Mouse (Mus musculus) lung, embryonic 15.5 days (tissue): Measurements from ENCODE around the gene 1700001F09Rik. TPM values are rescaled to one million over a fixed set of nuclear protein-coding genes. Genes with fewer than 3 reads are reported as not detected.
"Not testable (repeated sequence)": the region's sequence is repeated elsewhere in the genome, so short reads cannot be mapped to it uniquely, and the experiment has no call there.

Experiments
- ATAC-seq: fragments of 200-750 bp; cut with Nextera tagmentation; 2 replicates; pipeline ENCODE4 v1.8.0; 2017; ENCODE audit warnings: moderate number of reproducible peaks, borderline replicate concordance; ENCODE audit not compliant: low FRiP score, low TSS enrichment; ENCODE audit errors: extremely low read depth
- H3K27ac ChIP-seq: fragments of 300-500 bp; sonication (generic); 2 replicates; pipeline ENCODE4 v1.5.1; 2015; ENCODE audit warnings: moderate library complexity, mild to moderate bottlenecking, inconsistent platforms
- H3K27me3 ChIP-seq: fragments of 300-500 bp; sonication (generic); 2 replicates; pipeline ENCODE4 v1.6.1; 2015; ENCODE audit warnings: inconsistent platforms
- H3K36me3 ChIP-seq: fragments of 300-500 bp; sonication (generic); 2 replicates; pipeline ENCODE4 v1.6.1; 2015; ENCODE audit warnings: inconsistent platforms
- H3K4me1 ChIP-seq: fragments of 300-500 bp; sonication (generic); 2 replicates; pipeline ENCODE4 v1.6.1; 2015; ENCODE audit warnings: inconsistent platforms
- H3K4me2 ChIP-seq: fragments of 300-500 bp; sonication (generic); 2 replicates; pipeline ENCODE4 v1.6.1; 2015; ENCODE audit warnings: inconsistent platforms, mild to moderate bottlenecking, moderate library complexity
- H3K4me3 ChIP-seq: fragments of 300-500 bp; sonication (generic); 2 replicates; pipeline ENCODE4 v1.5.1; 2015; ENCODE audit warnings: mild to moderate bottlenecking, inconsistent platforms
- H3K9ac ChIP-seq: fragments of 300-500 bp; sonication (generic); 2 replicates; pipeline ENCODE4 v1.6.1; 2015; ENCODE audit warnings: inconsistent platforms
- H3K9me3 ChIP-seq: fragments of 300-500 bp; sonication (generic); 2 replicates; pipeline ENCODE4 v1.6.1; 2016; ENCODE audit warnings: inconsistent platforms
- WGBS: fragments of 180-500 bp; shearing (Covaris S2); methylation state at CpG from one replicate; pipeline ENCODE4 v1.1.7; 2015; 5-methylcytosine and 5-hydroxymethylcytosine counted together
- polyA plus RNA-seq: library from polyadenylated mRNA; unstranded; fragments of >200 nt; fragmentation: Nextera tagmentation; extraction: Ambion mirVana; gene quantifications from 2 replicates; pipeline ENCODE4 v1.2.1, GENCODE M21; 2015

1700001F09Rik gene
- not detected in 2 replicates for polyA plus RNA-seq

GRCm38 (mm10) chr14:43347711-43348110, at the start of gene 1700001F09Rik:
TSS of gene 1700001F09Rik (minus strand) at chr14:43347811.
- ATAC-seq, H3K9me3 ChIP-seq, H3K4me1 ChIP-seq, H3K27me3 ChIP-seq, H3K4me2 ChIP-seq, H3K36me3 ChIP-seq, H3K9ac ChIP-seq, H3K4me3 ChIP-seq, H3K27ac ChIP-seq: not testable (repeated sequence)

GRCm38 (mm10) chr14:43361713-43362112, 14.1 kb upstream of the 1700001F09Rik start:
- 78% methylated on average over 11 of the region's 11 CpGs for WGBS
- not testable (repeated sequence) for H3K27me3 ChIP-seq, H3K27ac ChIP-seq, H3K4me3 ChIP-seq, H3K4me1 ChIP-seq, H3K4me2 ChIP-seq, H3K9me3 ChIP-seq, ATAC-seq, H3K36me3 ChIP-seq, H3K9ac ChIP-seq

- not testable (repeated sequence) for H3K4me3 ChIP-seq, ATAC-seq, H3K27ac ChIP-seq, H3K36me3 ChIP-seq, H3K4me2 ChIP-seq, H3K9me3 ChIP-seq, H3K9ac ChIP-seq, H3K4me1 ChIP-seq, H3K27me3 ChIP-seq
- WGBS, result 60% methylated on average over 1 of the region's 1 CpGs
Observed at GRCm38 (mm10) chr14:43359246-43359645, 11.6 kb upstream of the 1700001F09Rik start.

GRCm38 (mm10) chr14:43357496-43357895, 9.9 kb upstream of the 1700001F09Rik start:
- not testable (repeated sequence) for H3K4me2 ChIP-seq, H3K4me3 ChIP-seq, ATAC-seq, H3K9me3 ChIP-seq, H3K4me1 ChIP-seq, H3K27ac ChIP-seq, H3K36me3 ChIP-seq, H3K9ac ChIP-seq, H3K27me3 ChIP-seq

- H3K9ac ChIP-seq, H3K27ac ChIP-seq, H3K4me1 ChIP-seq, ATAC-seq, H3K4me2 ChIP-seq, H3K9me3 ChIP-seq, H3K27me3 ChIP-seq, H3K36me3 ChIP-seq, H3K4me3 ChIP-seq: not testable (repeated sequence)
- 84% methylated on average over 2 of the region's 2 CpGs for WGBS
Observed at GRCm38 (mm10) chr14:43352944-43353343, 5.3 kb upstream of the 1700001F09Rik start.

- H3K27ac ChIP-seq, H3K4me2 ChIP-seq, H3K9ac ChIP-seq, ATAC-seq, H3K4me1 ChIP-seq, H3K36me3 ChIP-seq, H3K4me3 ChIP-seq, H3K27me3 ChIP-seq, H3K9me3 ChIP-seq: not testable (repeated sequence)
- WGBS, result 59% methylated on average over 1 of the region's 1 CpGs
Observed at GRCm38 (mm10) chr14:43337646-43338045, 10.0 kb downstream of the 1700001F09Rik start.

- H3K36me3 ChIP-seq, H3K4me1 ChIP-seq, ATAC-seq, H3K27ac ChIP-seq, H3K9me3 ChIP-seq, H3K4me2 ChIP-seq, H3K27me3 ChIP-seq, H3K9ac ChIP-seq, H3K4me3 ChIP-seq: not testable (repeated sequence)
- WGBS, result 91% methylated on average over 11 of the region's 11 CpGs
Observed at GRCm38 (mm10) chr14:43331362-43331880, 16.2 kb downstream of the 1700001F09Rik start.

GRCm38 (mm10) chr14:43328603-43329002, 19.0 kb downstream of the 1700001F09Rik start:
- not testable (repeated sequence) for H3K9me3 ChIP-seq, H3K4me1 ChIP-seq, H3K4me3 ChIP-seq, ATAC-seq, H3K4me2 ChIP-seq, H3K27me3 ChIP-seq, H3K27ac ChIP-seq, H3K9ac ChIP-seq, H3K36me3 ChIP-seq
- WGBS, result 55% methylated on average over 2 of the region's 2 CpGs

GRCm38 (mm10) chr14:43319516-43319915, 28.1 kb downstream of the 1700001F09Rik start:
- not testable (repeated sequence) for H3K27ac ChIP-seq, H3K9ac ChIP-seq, H3K27me3 ChIP-seq, H3K4me3 ChIP-seq, H3K9me3 ChIP-seq, ATAC-seq, H3K36me3 ChIP-seq, H3K4me1 ChIP-seq, H3K4me2 ChIP-seq

- not testable (repeated sequence) for H3K9me3 ChIP-seq, H3K4me1 ChIP-seq, H3K4me2 ChIP-seq, ATAC-seq, H3K9ac ChIP-seq, H3K4me3 ChIP-seq, H3K27me3 ChIP-seq, H3K27ac ChIP-seq, H3K36me3 ChIP-seq
- 75% methylated on average over 3 of the region's 3 CpGs for WGBS
Observed at GRCm38 (mm10) chr14:43293503-43293902, 54.1 kb downstream of the 1700001F09Rik start, which contains the start of gene Gm8127. TSS of gene Gm8127 (minus strand) at chr14:43293832.

Other genes starting within 250 kb of the 1700001F09Rik start
- not detected in 2 replicates for gene Gm8104, start 247.2 kb downstream of the 1700001F09Rik start, polyA plus RNA-seq
- 0.15 TPM in 1 of 2 replicates, not detected in the other for gene Gm7233, start 167.9 kb downstream of the 1700001F09Rik start, polyA plus RNA-seq
- not detected in 2 replicates for gene Gm8122, start 112.5 kb downstream of the 1700001F09Rik start, polyA plus RNA-seq
- gene Gm8126, start 89.2 kb downstream of the 1700001F09Rik start, polyA plus RNA-seq, result not detected in 2 replicates
- not detected in 2 replicates for gene Gm9732, start 72.8 kb downstream of the 1700001F09Rik start, polyA plus RNA-seq
- gene Gm8127, start 54.0 kb downstream of the 1700001F09Rik start, polyA plus RNA-seq, result not detected in 2 replicates
- gene Gm8138, start 68.5 kb upstream of the 1700001F09Rik start, polyA plus RNA-seq, result not detected in 2 replicates
- gene Gm5799, start 195.8 kb upstream of the 1700001F09Rik start, polyA plus RNA-seq, result 0.20 TPM in 1 of 2 replicates, not detected in the other
- not detected in 2 replicates for gene Gm17654, start 231.3 kb upstream of the 1700001F09Rik start, polyA plus RNA-seq